Mouse (Mus musculus): Measurements from ENCODE around the gene Ajm1.

GRCm38 (mm10) chr2:25534178-25534865 is 47.2 kb downstream of the Ajm1 start:
- TF ChIP-seq CTCF (IDR thresholded peaks at IDR 0.05; ENCODE audit: low read depth, low read length) (no peak), POLR2A (IDR thresholded peaks at IDR 0.05; ENCODE audit: extremely low read depth, insufficient read depth, low read length) (no peak)

Data from liver, adult 2 months (tissue).